Mouse (Mus musculus): Measurements from ENCODE around the gene Ralgps2. TPM values are rescaled to one million over a fixed set of nuclear protein-coding genes. Genes with fewer than 3 reads are reported as not detected.

Gene Ralgps2
- 6.7 TPM for polyA plus RNA-seq (2014; fragmentation: Illumina TruSeq; extraction: RNeasy Lipid Tissue Mini Kit (QIAGEN cat#74804); ENCODE audit: insufficient read depth, low read depth, low replicate concordance)

GRCm38 (mm10) chr1:156939251-156940141, at the start of gene Ralgps2:
Gene Ralgps2, minus strand, starts transcription at chr1:156939626.

GRCm38 (mm10) chr1:156838177-156838576, 101.2 kb downstream of the Ralgps2 start, which contains the start of gene Angptl1:
Gene Angptl1, plus strand, starts transcription at chr1:156838562.

Other genes with a start within 250 kb of the Ralgps2 start
- 24.2 TPM for gene Fam20b, start 220.5 kb downstream of the Ralgps2 start, polyA plus RNA-seq (2014; fragmentation: Illumina TruSeq; extraction: RNeasy Lipid Tissue Mini Kit (QIAGEN cat#74804); ENCODE audit: insufficient read depth, low read depth, low replicate concordance)
- gene Angptl1, start 101.1 kb downstream of the Ralgps2 start, polyA plus RNA-seq (2014; fragmentation: Illumina TruSeq; extraction: RNeasy Lipid Tissue Mini Kit (QIAGEN cat#74804); ENCODE audit: insufficient read depth, low read depth, low replicate concordance): not detected
- gene Tex35, start 169.1 kb upstream of the Ralgps2 start, polyA plus RNA-seq (2014; fragmentation: Illumina TruSeq; extraction: RNeasy Lipid Tissue Mini Kit (QIAGEN cat#74804); ENCODE audit: insufficient read depth, low read depth, low replicate concordance): not detected

All from lung, adult 10 weeks (tissue).